Mouse (Mus musculus) megakaryocyte, embryonic 14.5 days (primary cell): ENCODE data around the gene Fam117a. TPM values are rescaled to one million over a fixed set of nuclear protein-coding genes. Genes with fewer than 3 reads are reported as not detected.
A peak's percentile ranks its signal among the peaks of the same experiment; 100 is the strongest.

Source experiments
- H3K27me3 ChIP-seq: replicated peaks from 2 replicates; pipeline ENCODE3; 2012; ENCODE audit warnings: inconsistent platforms
- H3K36me3 ChIP-seq: replicated peaks from 2 replicates; pipeline ENCODE3; 2012; ENCODE audit warnings: low read length, inconsistent platforms, mixed read lengths
- H3K4me1 ChIP-seq: 2 replicates; pipeline ENCODE4 v1.6.1; 2012; ENCODE audit warnings: inconsistent platforms
- H3K4me3 ChIP-seq: replicated peaks from 2 replicates; pipeline ENCODE3; 2012; ENCODE audit warnings: moderate library complexity, mild to moderate bottlenecking, inconsistent platforms
- H3K9me3 ChIP-seq: 2 replicates; pipeline ENCODE4 v1.6.1; 2012; ENCODE audit warnings: inconsistent platforms
- FLI1 ChIP-seq: IDR thresholded peaks from 2 replicates; pipeline ENCODE4 v1.6.1; 2012; ENCODE audit warnings: low read length, inconsistent platforms, mixed read lengths
- GATA1 ChIP-seq: IDR thresholded peaks from 3 replicates; pipeline ENCODE4 v1.6.1; 2012; ENCODE audit warnings: mixed read lengths, low read length, inconsistent platforms, borderline replicate concordance
- polyA plus RNA-seq: library from polyadenylated mRNA; stranded (reverse); fragments of >175 nt; gene quantifications from 2 replicates; pipeline ENCODE4 v1.2.3, GENCODE M21; 2012; ENCODE audit warnings: low replicate concordance; ENCODE audit not compliant: insufficient read depth

The Fam117a gene
- polyA plus RNA-seq, 1 experiment, result 42.4 TPM

- no peak; the same call in 2 of the 3 replicates for TF ChIP-seq GATA1
- TF ChIP-seq FLI1, result no peak
- H3K4me1 ChIP-seq, result peaks cover 58% of the 10 kb centered on the region
These were observed 19.9 kb downstream of the Fam117a start for GRCm38 (mm10) chr11:95356469-95357273.

GRCm38 (mm10) chr11:95358263-95358662, 21.4 kb downstream of the Fam117a start:
- Histone ChIP-seq H3K9me3 (no peaks in the 10 kb centered on the region), H3K36me3 (peaks cover 37% of the 10 kb centered on the region), H3K4me1 (peaks cover 49% of the 10 kb centered on the region), H3K4me3 (no peak overlapping the region), H3K27me3 (peaks cover 43% of the 10 kb centered on the region)
- TF ChIP-seq GATA1 (no peak), FLI1 (no peak)

More at GRCm38 (mm10) chr11:95356469-95357273, 19.9 kb downstream of the Fam117a start:
- Histone ChIP-seq H3K27me3 (peaks cover 43% of the 10 kb centered on the region), H3K4me3 (peak overlapping the region; percentile 88), H3K9me3 (no peaks in the 10 kb centered on the region), H3K36me3 (peaks cover 45% of the 10 kb centered on the region)

GRCm38 (mm10) chr11:95364388-95364787, 27.6 kb downstream of the Fam117a start:
- H3K4me3 ChIP-seq, result no peak overlapping the region
- peaks cover 22% of the 10 kb centered on the region for H3K4me1 ChIP-seq
- no peaks in the 10 kb centered on the region for H3K9me3 ChIP-seq
- peaks cover 66% of the 10 kb centered on the region for H3K36me3 ChIP-seq
- no peak for TF ChIP-seq FLI1
- TF ChIP-seq GATA1, result no peak
- peaks cover 39% of the 10 kb centered on the region for H3K27me3 ChIP-seq

GRCm38 (mm10) chr11:95365596-95365995, 28.8 kb downstream of the Fam117a start:
- Histone ChIP-seq H3K36me3 (peaks cover 68% of the 10 kb centered on the region), H3K27me3 (peaks cover 46% of the 10 kb centered on the region), H3K9me3 (no peaks in the 10 kb centered on the region), H3K4me1 (peaks cover 29% of the 10 kb centered on the region), H3K4me3 (no peak overlapping the region)
- no peak for TF ChIP-seq FLI1
- no peak for TF ChIP-seq GATA1

- no peak overlapping the region for H3K4me3 ChIP-seq
- H3K36me3 ChIP-seq, result peaks cover 73% of the 10 kb centered on the region
- H3K9me3 ChIP-seq, result no peaks in the 10 kb centered on the region
- TF ChIP-seq FLI1 (no peak), GATA1 (no peak)
- H3K27me3 ChIP-seq, result peaks cover 48% of the 10 kb centered on the region
- H3K4me1 ChIP-seq, result peaks cover 32% of the 10 kb centered on the region
These were observed 29.6 kb downstream of the Fam117a start for GRCm38 (mm10) chr11:95366280-95366897.

GRCm38 (mm10) chr11:95367011-95367735, 30.4 kb downstream of the Fam117a start:
- Histone ChIP-seq H3K9me3 (no peaks in the 10 kb centered on the region), H3K4me1 (peaks cover 32% of the 10 kb centered on the region), H3K4me3 (no peak overlapping the region), H3K36me3 (peaks cover 79% of the 10 kb centered on the region), H3K27me3 (peaks cover 48% of the 10 kb centered on the region)
- TF ChIP-seq GATA1, result no peak
- no peak for TF ChIP-seq FLI1

GRCm38 (mm10) chr11:95368231-95368823, 31.5 kb downstream of the Fam117a start:
- TF ChIP-seq FLI1 (no peak), GATA1 (no peak)
- Histone ChIP-seq H3K36me3 (peaks cover 87% of the 10 kb centered on the region), H3K27me3 (peaks cover 50% of the 10 kb centered on the region), H3K4me1 (peaks cover 32% of the 10 kb centered on the region), H3K9me3 (no peaks in the 10 kb centered on the region), H3K4me3 (no peak overlapping the region)

GRCm38 (mm10) chr11:95368871-95369270, 32.1 kb downstream of the Fam117a start:
- peaks cover 45% of the 10 kb centered on the region for H3K27me3 ChIP-seq
- TF ChIP-seq FLI1 (no peak), GATA1 (no peak)
- H3K4me1 ChIP-seq, result peaks cover 32% of the 10 kb centered on the region
- H3K4me3 ChIP-seq, result no peak overlapping the region
- H3K36me3 ChIP-seq, result peaks cover 87% of the 10 kb centered on the region
- no peaks in the 10 kb centered on the region for H3K9me3 ChIP-seq
